Mouse (Mus musculus) layer of hippocampus, adult 2 months (tissue): ENCODE measurements around the gene Cass4. TPM values are rescaled to one million over a fixed set of nuclear protein-coding genes. Genes with fewer than 3 reads are reported as not detected.
A peak's percentile ranks its signal among the peaks of the same experiment; 100 is the strongest.

Experiments
- DNase-seq, 2 experiments: peaks; one replicate each; pipeline ENCODE4 v3.0.0; 2022; ENCODE audit warnings: low spot score in 2 of 2
- H3K27ac ChIP-seq: fragments of 200-600 bp; 2 replicates; pipeline ENCODE4 v1.8.1; 2022
- H3K4me3 ChIP-seq: fragments of 200-600 bp; 2 replicates; pipeline ENCODE4 v1.8.1; 2022; ENCODE audit warnings: mild to moderate bottlenecking
- CTCF ChIP-seq: fragments of 200-600 bp; conservative IDR thresholded peaks from 2 replicates; pipeline ENCODE4 v1.8.1; 2022; ENCODE audit warnings: antibody characterized with exemption, mild to moderate bottlenecking, moderate library complexity
- total RNA-seq, 2 experiments: library from RNA; stranded (reverse); gene quantifications; 2 replicates each; pipeline ENCODE4 v1.2.3; 2021

Cass4 gene
- total RNA-seq, 2 experiments from 2014 or later = 0.47 to 0.61 TPM

DNA sequence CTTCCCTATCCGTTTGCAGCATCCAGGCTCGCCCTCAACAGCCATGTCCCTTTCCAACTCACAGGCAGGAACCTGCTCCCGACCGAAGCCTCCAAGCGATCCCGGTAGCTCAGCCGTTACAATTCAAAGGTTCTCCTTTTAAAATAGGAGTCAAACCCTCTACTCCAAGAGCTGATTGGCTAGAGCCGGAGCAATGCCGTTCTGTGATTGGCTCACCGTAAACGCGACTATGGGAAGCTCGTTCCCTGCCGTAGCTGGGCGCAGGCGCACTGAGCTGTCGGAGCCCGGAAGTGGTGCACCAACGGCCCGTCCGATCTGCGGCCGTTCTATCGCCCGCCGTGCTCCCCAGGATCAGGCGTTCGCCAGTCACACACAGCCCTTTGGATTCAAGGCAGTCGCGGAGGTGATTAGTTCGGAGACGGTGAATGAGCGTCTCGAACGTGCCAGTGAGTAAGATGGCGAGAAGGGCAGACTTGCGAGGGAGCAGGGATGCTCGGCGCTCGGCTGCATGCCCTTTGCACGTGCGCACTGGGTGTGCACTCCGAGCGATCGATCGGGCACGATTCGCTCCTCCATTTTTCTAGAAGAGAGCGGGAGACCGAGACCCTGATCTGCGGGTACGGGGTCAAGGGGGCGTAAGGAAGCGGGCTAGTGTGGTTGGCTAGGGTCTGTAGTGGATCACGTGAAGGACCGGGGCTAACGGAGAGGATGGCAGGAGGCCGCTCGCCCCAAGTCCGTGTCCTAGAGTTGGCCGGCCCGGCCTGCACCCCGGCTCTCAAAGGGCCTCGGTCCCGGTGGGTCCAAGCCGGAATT lies 23.0 kb upstream of the Cass4 start, which contains the start of the genes Aurka and Cstf1:
TSS of gene Aurka (minus strand) at position 125 of the 813 bp plus-strand sequence.
TSS of gene Cstf1 (plus strand) at position 271 of the 813 bp plus-strand sequence.
- TF ChIP-seq CTCF = no peak
- DNase-seq = peak; percentile 90 to 94
- peak within 1 kb of the TSS; percentile 95 for H3K4me3 ChIP-seq
- H3K27ac ChIP-seq = peak within 1 kb of the TSS; percentile 99

- Histone ChIP-seq H3K27ac (peak overlapping the region; percentile 99), H3K4me3 (peak overlapping the region; percentile 95)
- DNase-seq = no peak
- no peak for TF ChIP-seq CTCF
Measured at GRCm38 (mm10) chr2:172371258-172371657, 22.3 kb upstream of the Cass4 start.

DNA sequence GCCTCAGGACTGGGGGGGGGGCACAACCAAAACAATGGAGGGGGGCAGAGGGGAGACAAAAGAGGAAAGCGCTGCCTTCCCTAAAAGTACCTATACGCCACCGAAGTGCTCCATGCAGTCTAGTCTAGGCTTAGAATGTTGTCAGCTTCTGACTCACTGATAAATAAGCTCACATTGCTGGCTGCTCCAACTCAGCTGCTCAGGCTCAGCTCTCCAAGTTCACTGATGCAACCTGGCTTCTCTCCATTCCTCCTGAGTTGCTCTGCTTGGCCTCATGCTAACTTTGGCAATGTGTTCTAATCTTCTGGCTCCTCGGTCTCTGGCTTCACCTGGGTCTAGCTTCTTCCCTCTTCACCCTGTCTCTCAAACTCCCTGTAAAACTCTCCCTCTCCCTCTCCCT lies 17.0 kb upstream of the Cass4 start:
- no peak overlapping the region for H3K27ac ChIP-seq
- TF ChIP-seq CTCF = no peak
- DNase-seq = no peak
- no peak overlapping the region for H3K4me3 ChIP-seq

DNA sequence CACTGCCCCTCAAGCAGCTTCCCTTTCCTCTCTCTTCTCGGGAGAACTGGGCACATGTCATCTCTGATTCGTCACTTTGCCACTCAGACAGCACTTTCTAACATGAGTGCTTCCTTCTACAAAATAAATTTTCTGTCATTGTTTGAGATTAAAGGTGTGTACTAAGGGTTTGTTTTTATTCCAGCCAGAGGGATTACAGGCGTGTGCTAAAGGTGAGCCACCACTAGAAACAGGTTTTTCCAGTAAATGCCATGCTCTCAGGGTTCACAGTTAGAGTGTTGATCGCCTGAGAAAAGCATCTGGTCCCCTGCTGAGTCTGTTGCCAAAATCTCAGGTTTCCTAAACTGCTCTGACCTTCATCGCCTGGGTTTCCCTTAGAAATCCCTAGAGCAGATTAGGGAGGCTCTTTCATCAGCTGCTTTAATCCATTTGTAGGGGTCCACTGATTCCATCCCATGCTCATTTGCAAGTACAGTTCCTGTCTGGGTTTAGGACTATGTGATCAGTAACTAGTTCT lies 16.5 kb upstream of the Cass4 start:
- DNase-seq = no peak
- Histone ChIP-seq H3K27ac (no peak overlapping the region), H3K4me3 (no peak overlapping the region)
- TF ChIP-seq CTCF = no peak

DNA sequence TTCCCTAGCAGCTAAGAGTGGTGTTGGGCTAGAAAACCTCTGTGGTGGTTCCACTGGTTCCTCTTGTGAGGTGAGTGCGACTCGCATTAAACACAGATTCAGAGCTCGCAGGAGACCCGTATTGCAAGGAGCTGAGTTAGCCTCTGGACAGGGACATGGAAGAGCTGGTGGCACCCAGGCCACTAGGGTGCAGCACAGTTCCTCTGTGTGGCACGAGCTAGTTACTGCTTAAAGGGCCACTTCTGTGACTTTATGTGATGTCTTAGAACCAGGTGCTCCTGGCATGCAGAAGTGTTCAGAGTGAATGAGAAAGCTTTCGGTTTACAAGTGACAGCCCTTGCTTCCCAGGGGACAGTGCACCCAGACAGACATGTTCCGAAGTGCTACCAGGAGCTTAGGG lies 15.3 kb upstream of the Cass4 start:
- H3K4me3 ChIP-seq = no peak overlapping the region
- peak; percentile 79 for TF ChIP-seq CTCF
- H3K27ac ChIP-seq = no peak overlapping the region
- DNase-seq = peak in 1 of 2 experiments; percentile 49

DNA sequence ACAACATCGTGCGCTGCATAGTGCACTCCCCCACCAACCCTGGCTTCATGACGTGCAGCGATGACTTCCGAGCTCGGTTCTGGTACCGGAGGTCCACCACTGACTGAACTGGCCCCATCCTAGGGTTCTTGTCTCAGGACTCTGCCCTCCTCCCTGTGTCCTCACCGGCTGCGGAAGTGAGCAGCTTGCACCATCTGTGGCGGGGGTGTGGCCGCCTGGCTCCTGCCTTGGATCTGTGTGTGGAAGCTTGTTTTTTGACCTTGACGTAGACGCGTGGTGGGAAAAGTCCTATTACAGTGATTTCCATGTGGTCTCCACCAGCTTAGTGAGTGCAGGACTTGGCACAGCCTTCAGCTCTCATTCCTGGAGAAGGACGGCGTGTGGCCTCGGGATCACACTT lies 13.1 kb upstream of the Cass4 start:
- no peak overlapping the region for H3K4me3 ChIP-seq
- peak in 1 of 2 experiments; percentile 24 for DNase-seq
- TF ChIP-seq CTCF = no peak

GRCm38 (mm10) chr2:172381341-172381740 lies 12.3 kb upstream of the Cass4 start:
- Histone ChIP-seq H3K4me3 (no peak overlapping the region), H3K27ac (no peak overlapping the region)
- no peak for TF ChIP-seq CTCF
- DNase-seq = no peak

More for the DNA sequence above, 13.1 kb upstream of the Cass4 start:
- H3K27ac ChIP-seq = no peak overlapping the region

- DNase-seq = no peak
- H3K27ac ChIP-seq = no peak overlapping the region
- no peak for TF ChIP-seq CTCF
- no peak overlapping the region for H3K4me3 ChIP-seq
Measured at GRCm38 (mm10) chr2:172381898-172382297, 11.7 kb upstream of the Cass4 start.

GRCm38 (mm10) chr2:172384715-172385114 lies 8.9 kb upstream of the Cass4 start:
- DNase-seq = no peak
- no peak for TF ChIP-seq CTCF
- no peak overlapping the region for H3K27ac ChIP-seq
- H3K4me3 ChIP-seq = no peak overlapping the region

DNA sequence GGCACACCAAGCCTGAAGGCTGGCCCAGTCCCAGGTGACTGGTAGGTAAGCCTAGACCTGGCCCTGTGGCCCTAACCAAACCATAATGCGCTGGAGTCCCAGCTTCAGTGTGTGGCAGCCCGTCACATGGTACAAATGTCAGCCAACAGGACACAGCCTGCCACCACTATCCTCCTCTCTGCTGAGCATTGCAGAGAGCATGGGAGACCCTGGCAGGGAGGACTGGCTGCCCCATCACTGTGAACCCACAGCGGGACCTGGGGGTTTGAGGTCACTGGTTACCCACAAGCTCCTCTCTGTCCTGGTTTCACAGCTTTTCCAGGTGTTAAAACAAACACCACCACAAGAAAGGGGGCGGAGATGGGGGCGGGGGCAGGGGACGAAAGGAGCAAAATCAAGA lies 3.3 kb upstream of the Cass4 start:
- no peak overlapping the region for H3K4me3 ChIP-seq
- TF ChIP-seq CTCF = no peak
- H3K27ac ChIP-seq = no peak overlapping the region
- no peak for DNase-seq

DNA sequence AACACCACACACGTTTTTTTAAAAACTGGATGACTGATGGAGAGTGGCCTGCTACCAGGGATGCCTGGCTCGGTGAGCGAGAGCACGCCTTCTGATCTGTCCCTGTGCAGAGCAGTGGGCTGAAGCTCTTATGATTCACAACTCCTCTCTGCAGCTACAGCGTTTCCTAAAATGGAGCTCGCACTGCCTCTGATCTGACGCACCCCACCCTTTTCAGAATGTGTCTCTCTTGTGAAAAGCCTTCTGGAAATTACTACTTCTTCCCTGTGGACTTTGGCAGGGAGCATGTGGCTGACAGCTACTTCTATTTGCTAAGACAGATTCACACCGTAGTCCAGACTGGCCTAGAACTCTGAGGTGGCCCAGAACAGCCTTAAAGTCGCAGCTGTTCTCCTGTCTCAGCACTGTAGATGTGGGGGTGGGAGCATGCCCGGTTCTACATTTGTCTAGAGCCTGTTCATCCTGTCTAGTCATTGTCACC lies 1.5 kb upstream of the Cass4 start:
- DNase-seq = peak; percentile 27 to 41
- peak overlapping the region; percentile 68 for H3K27ac ChIP-seq
- no peak overlapping the region for H3K4me3 ChIP-seq
- no peak for TF ChIP-seq CTCF

DNA sequence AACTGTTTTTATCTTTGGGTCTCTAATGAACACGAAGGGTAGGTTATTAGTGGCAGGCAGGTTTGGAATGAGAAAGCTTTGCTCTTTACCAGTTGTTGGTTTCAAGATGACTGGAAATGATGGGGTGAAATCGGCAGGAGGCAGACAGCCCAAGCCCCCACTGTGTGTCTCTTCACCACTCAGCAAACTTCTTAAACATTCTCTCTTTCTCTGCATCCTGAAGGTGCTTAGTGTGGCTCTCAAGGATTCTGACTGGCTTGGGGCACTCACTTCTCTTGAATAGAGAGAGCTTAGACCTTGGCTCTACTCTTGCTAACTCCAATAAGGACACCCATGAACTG lies 428 bp downstream of the Cass4 start:
- Histone ChIP-seq H3K27ac (no peak overlapping the region), H3K4me3 (no peak overlapping the region)
- TF ChIP-seq CTCF = no peak
- DNase-seq = no peak

GRCm38 (mm10) chr2:172394671-172395070 lies 1.1 kb downstream of the Cass4 start:
- Histone ChIP-seq H3K27ac (no peak overlapping the region), H3K4me3 (no peak overlapping the region)
- DNase-seq = no peak
- no peak for TF ChIP-seq CTCF

- Histone ChIP-seq H3K4me3 (no peak overlapping the region), H3K27ac (no peak overlapping the region)
- TF ChIP-seq CTCF = no peak
- no peak for DNase-seq
Measured at GRCm38 (mm10) chr2:172395961-172396360, 2.4 kb downstream of the Cass4 start.
